Mouse (Mus musculus) thymus, adult 2 months (tissue): ENCODE data around the gene Grin2c.

ENCODE experiments used
- CTCF ChIP-seq: fragments of 200-500 bp; IDR thresholded peaks from 2 replicates; pipeline ENCODE4 v1.5.1; 2012; ENCODE audit warnings: mild to moderate bottlenecking, control low read depth, low read length, moderate library complexity, borderline replicate concordance; ENCODE audit not compliant: control insufficient read depth, poor library complexity, insufficient read depth; ENCODE audit errors: extremely low read depth
- POLR2A ChIP-seq: fragments of 200-500 bp; IDR thresholded peaks from 2 replicates; pipeline ENCODE4 v1.6.1; 2012; ENCODE audit warnings: mild to moderate bottlenecking, low read length, control low read depth, moderate library complexity; ENCODE audit not compliant: control insufficient read depth, poor library complexity, insufficient read depth; ENCODE audit errors: extremely low read depth

- TF ChIP-seq CTCF (no peak), POLR2A (0 out of 2 replicates have a peak, but pooled peaks have one; percentile 26)
Observed at GRCm38 (mm10) chr11:115226811-115227491, 40.1 kb downstream of the Grin2c start.
